Mouse (Mus musculus): Measurements from ENCODE around the gene Fahd1. TPM values are rescaled to one million over a fixed set of nuclear protein-coding genes. Genes with fewer than 3 reads are reported as not detected.

The Fahd1 gene
- total and polyA plus RNA-seq, 3 experiments, result 5.2 to 8.0 (median 6.3) TPM

DNA sequence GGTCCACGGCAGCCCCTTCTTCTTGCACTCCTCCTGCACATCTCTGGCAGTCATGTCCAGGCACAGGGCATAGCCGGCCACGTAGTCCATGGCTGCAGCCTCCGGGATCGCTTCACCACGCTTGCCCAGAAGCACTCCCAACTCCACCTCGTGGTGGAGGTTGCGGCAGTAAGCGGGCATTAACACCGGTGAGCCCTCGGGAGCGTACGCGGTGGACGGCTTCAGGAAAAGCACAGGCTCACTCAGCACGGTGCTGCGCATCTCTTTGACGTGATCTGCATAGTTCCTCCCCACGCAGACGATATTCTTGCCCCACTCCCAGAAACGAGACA lies 465 bp downstream of the Fahd1 start (continued):
- TF ChIP-seq NRF1 (IDR thresholded peaks at IDR 0.05; ENCODE audit: low read depth, low read length) (peak; percentile 59), NELFE (IDR thresholded peaks at IDR 0.05; ENCODE audit: low read depth, low read length) (no peak), MXI1 (IDR thresholded peaks at IDR 0.05; ENCODE audit: low read depth, low read length) (peak; percentile 89), POLR2A (IDR thresholded peaks at IDR 0.05; ENCODE audit: low read depth, low read length) (no peak), MAZ (IDR thresholded peaks at IDR 0.05; ENCODE audit: low read depth, low read length) (no peak), IRF4 (IDR thresholded peaks at IDR 0.05; ENCODE audit: low read depth, low read length) (no peak), BHLHE40 (IDR thresholded peaks at IDR 0.05; ENCODE audit: low read depth, low read length) (no peak), PAX5 (IDR thresholded peaks at IDR 0.05; ENCODE audit: low read length) (no peak), CHD2 (IDR thresholded peaks at IDR 0.05; ENCODE audit: low read length) (no peak), ZNF384 (IDR thresholded peaks at IDR 0.05; ENCODE audit: low read depth, low read length) (no peak), POLR2AphosphoS2 (IDR thresholded peaks at IDR 0.05; ENCODE audit: low read depth, low read length) (no peak), JUND (conservative IDR thresholded peaks at IDR 0.05; ENCODE audit: low read depth, low read length) (no peak), ELF1 (IDR thresholded peaks at IDR 0.05; ENCODE audit: low read depth, low read length) (peak; percentile 5; the same call in 1 of the 2 replicates), MEF2A (IDR thresholded peaks at IDR 0.05; ENCODE audit: borderline replicate concordance, low read depth, low read length) (no peak), MAX (IDR thresholded peaks at IDR 0.05; ENCODE audit: low read length) (peak; percentile 79), MAFK (IDR thresholded peaks at IDR 0.05; ENCODE audit: insufficient replicate concordance, low read length) (no peak), EP300 (IDR thresholded peaks at IDR 0.05; ENCODE audit: low read length) (no peak), ZC3H11A (IDR thresholded peaks at IDR 0.05; ENCODE audit: low read depth, low read length) (no peak), RCOR1 (conservative IDR thresholded peaks at IDR 0.05; ENCODE audit: low read depth, low read length) (no peak)

DNA sequence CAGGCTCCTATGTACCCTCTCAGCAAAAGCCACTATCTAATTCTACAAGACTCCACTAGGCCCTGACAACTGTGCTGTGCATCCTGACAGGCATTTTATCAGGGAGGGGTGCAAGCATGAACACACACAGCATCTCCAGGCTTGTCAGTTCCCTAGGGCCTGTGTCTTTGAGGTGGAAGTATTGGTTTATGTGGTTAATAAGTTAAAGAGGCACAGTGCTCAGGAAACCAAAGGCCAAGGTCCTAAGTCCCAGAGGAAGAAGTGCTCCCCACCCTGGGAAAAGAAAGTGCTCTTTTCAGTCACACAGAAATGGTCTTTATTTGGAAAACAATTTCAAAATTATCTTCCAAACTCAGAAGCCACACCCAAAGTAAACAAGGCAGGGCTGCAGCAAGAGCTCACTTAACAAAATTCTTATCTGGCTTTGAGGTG lies 1.5 kb downstream of the Fahd1 start:
- no peak for TF ChIP-seq ELF1 (IDR thresholded peaks at IDR 0.05; ENCODE audit: low read depth, low read length)
- TF ChIP-seq MEF2A (IDR thresholded peaks at IDR 0.05; ENCODE audit: borderline replicate concordance, low read depth, low read length), result no peak
- no peak for TF ChIP-seq MAX (IDR thresholded peaks at IDR 0.05; ENCODE audit: low read length)
- no peak for TF ChIP-seq ETS1 (conservative IDR thresholded peaks at IDR 0.05; ENCODE audit: low read depth, low read length)
- no peak for TF ChIP-seq SMC3 (IDR thresholded peaks at IDR 0.05; ENCODE audit: low read depth, low read length)
- no peak for TF ChIP-seq CTCF (conservative IDR thresholded peaks at IDR 0.05 in 1 of 2, IDR thresholded peaks at IDR 0.05 in 1 of 2; ENCODE audit: low read depth in 2 of 2, low read length in 2 of 2)
- TF ChIP-seq ZNF384 (IDR thresholded peaks at IDR 0.05; ENCODE audit: low read depth, low read length), result no peak
- TF ChIP-seq BHLHE40 (IDR thresholded peaks at IDR 0.05; ENCODE audit: low read depth, low read length), result no peak
- no peak for TF ChIP-seq E2F4 (IDR thresholded peaks at IDR 0.05; ENCODE audit: insufficient replicate concordance, low read depth, low read length)
- H3K27ac ChIP-seq (ENCODE audit: insufficient read depth, low read depth), result no peak overlapping the region
- peak overlapping the region; percentile 42 for H3K4me2 ChIP-seq (ENCODE audit: insufficient read depth, low read depth, poor library complexity, severe bottlenecking)
- DNase-seq (ENCODE audit: extremely low read depth), result no peak
- H3K4me1 ChIP-seq (ENCODE audit: control insufficient read depth in 1 of 2, insufficient read depth in 2 of 2), result peaks cover 0 to 25% of the 10 kb centered on the region in 2 experiments; a peak in 2 of 4 replicates
- H3K79me2 ChIP-seq (replicated peaks; ENCODE audit: control insufficient read depth, extremely low read depth, insufficient read depth, poor library complexity, severe bottlenecking), result no peaks in the 10 kb centered on the region
- no peaks in the 10 kb centered on the region for H3K9me3 ChIP-seq (replicated peaks; ENCODE audit: low read length)
- in situ Hi-C loops (cut with MboI; ENCODE audit: low pct_ligation_motif_present, low pct_unique_long_range_greater_than_20kb, low sequenced_read_pairs), result no loop called here
- dilution Hi-C loops (cut with MboI; ENCODE audit: extremely low pct_ligation_motif_present, extremely low pct_unique_long_range_greater_than_20kb, low sequenced_read_pairs), result no loop called here
- H3K36me3 ChIP-seq (replicated peaks in 1 of 2; ENCODE audit: control insufficient read depth in 1 of 2, insufficient read depth in 1 of 2, low read length in 1 of 2), result peaks cover 8 to 16% of the 10 kb centered on the region in 2 experiments
- H3K9ac ChIP-seq (ENCODE audit: insufficient read depth, low read depth), result no peak overlapping the region; the same call in 1 of the 2 replicates
- peaks cover 10% of the 10 kb centered on the region for H3K27me3 ChIP-seq (replicated peaks)
- peak overlapping the region in 2 of 3 experiments; percentile 74 to 75 for H3K4me3 ChIP-seq (replicated peaks in 1 of 3; ENCODE audit: low read depth in 2 of 3, low read length in 2 of 3, poor library complexity in 1 of 3)

Data from CH12.LX (cell line).